Mouse (Mus musculus) limb, embryonic 12.5 days (tissue): Measurements from ENCODE around the gene Uqcrfs1. TPM values are rescaled to one million over a fixed set of nuclear protein-coding genes. Genes with fewer than 3 reads are reported as not detected.

ENCODE experiments used
- ATAC-seq: fragments of 200-750 bp; cut with Nextera tagmentation; 2 replicates; pipeline ENCODE4 v1.8.0; 2017; ENCODE audit warnings: low read depth, moderate TSS enrichment; ENCODE audit not compliant: insufficient number of reproducible peaks, insufficient read depth, low FRiP score, low TSS enrichment
- H3K27ac ChIP-seq: fragments of 300-500 bp; sonication (generic); 2 replicates; pipeline ENCODE4 v1.5.1; 2016; ENCODE audit warnings: mild to moderate bottlenecking, moderate library complexity
- H3K27me3 ChIP-seq: fragments of 300-500 bp; sonication (generic); 2 replicates; pipeline ENCODE4 v1.6.1; 2016; ENCODE audit warnings: mild to moderate bottlenecking, moderate library complexity
- H3K36me3 ChIP-seq: fragments of 300-500 bp; sonication (generic); 2 replicates; pipeline ENCODE4 v1.6.1; 2016; ENCODE audit warnings: mild to moderate bottlenecking, moderate library complexity
- H3K4me1 ChIP-seq: fragments of 300-500 bp; sonication (generic); replicated peaks from 2 replicates; pipeline ENCODE4 v1.6.1; 2016
- H3K4me2 ChIP-seq: fragments of 300-500 bp; sonication (generic); 2 replicates; pipeline ENCODE4 v1.6.1; 2016; ENCODE audit warnings: mild to moderate bottlenecking, moderate library complexity
- H3K4me3 ChIP-seq: fragments of 300-500 bp; sonication (generic); replicated peaks from 2 replicates; pipeline ENCODE4 v1.5.1; 2016; ENCODE audit warnings: mild to moderate bottlenecking
- H3K9ac ChIP-seq: fragments of 300-500 bp; sonication (generic); replicated peaks from 2 replicates; pipeline ENCODE4 v1.6.1; 2016; ENCODE audit warnings: mild to moderate bottlenecking, moderate library complexity
- H3K9me3 ChIP-seq: fragments of 300-500 bp; sonication (generic); 2 replicates; pipeline ENCODE4 v1.6.1; 2016; ENCODE audit warnings: mild to moderate bottlenecking, moderate library complexity
- WGBS: fragments of 180-500 bp; shearing (Covaris S2); methylation state at CpG from one replicate; pipeline ENCODE4 v1.1.7; 2016; 5-methylcytosine and 5-hydroxymethylcytosine counted together
- polyA plus RNA-seq: library from polyadenylated mRNA; unstranded; fragments of >200 nt; fragmentation: Nextera tagmentation; extraction: Ambion mirVana; gene quantifications from 2 replicates; pipeline ENCODE4 v1.2.1, GENCODE M21; 2016

Uqcrfs1 gene
- polyA plus RNA-seq, result 198 and 201 TPM in 2 replicates

DNA sequence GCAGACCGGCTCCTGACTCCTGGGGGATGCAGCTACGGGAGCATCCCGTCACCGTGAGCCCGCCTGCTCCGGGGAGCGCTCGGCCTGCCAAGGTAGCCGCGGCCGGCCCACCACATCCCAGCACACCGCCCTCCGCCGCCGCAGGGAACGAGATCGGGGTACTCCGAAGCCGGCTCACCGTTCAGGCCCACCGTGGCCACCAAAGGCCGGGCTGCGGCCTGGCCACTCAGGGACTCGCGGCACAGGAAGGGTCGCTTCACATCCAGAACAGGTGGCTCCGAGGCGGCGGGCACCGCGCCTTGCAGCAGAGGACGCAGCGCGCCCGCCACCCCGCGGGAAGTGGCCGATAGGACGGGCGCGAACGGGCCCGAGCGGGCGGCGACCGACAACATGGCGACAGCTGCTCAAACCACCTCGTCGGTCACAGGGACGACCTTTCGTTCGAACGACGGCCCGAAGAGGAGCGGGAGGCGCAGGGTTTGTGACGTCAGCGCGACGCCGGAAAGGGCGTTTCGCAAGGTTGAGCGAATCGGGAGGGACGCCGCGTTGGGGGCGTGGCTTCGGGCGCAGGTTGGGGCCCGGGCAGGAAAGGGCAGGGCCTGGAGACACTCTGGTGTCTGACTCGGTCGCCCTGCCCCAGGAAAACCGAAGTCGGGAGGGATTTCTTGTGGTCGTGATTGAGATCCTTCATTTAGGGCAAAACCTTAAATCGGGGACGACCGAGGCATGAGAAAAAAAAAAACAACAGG, at the start of gene Uqcrfs1:
Uqcrfs1 (minus strand) TSS at position 507 of the 749 bp plus-strand sequence.
- peak within 1 kb of the TSS; percentile 99 for H3K4me3 ChIP-seq
- peak; percentile 99 for ATAC-seq
- H3K9me3 ChIP-seq, result no peaks in the 10 kb centered on the region
- no peaks in the 10 kb centered on the region for H3K27me3 ChIP-seq
- H3K9ac ChIP-seq, result peak within 1 kb of the TSS; percentile 94
- H3K4me2 ChIP-seq, result peak within 1 kb of the TSS; percentile 81
- WGBS, result under 1% methylated on average over 82 of the region's 82 CpGs
- peaks cover 17% of the 10 kb centered on the region for H3K4me1 ChIP-seq
- H3K36me3 ChIP-seq, result peaks cover 7% of the 10 kb centered on the region
- H3K27ac ChIP-seq, result peak within 1 kb of the TSS; percentile 76

GRCm38 (mm10) chr13:30585786-30586185, 40.6 kb upstream of the Uqcrfs1 start:
- H3K4me3 ChIP-seq, result no peak overlapping the region
- WGBS, result 87% methylated on average over 3 of the region's 3 CpGs
- no peaks in the 10 kb centered on the region for H3K4me1 ChIP-seq
- H3K9ac ChIP-seq, result no peak overlapping the region
- no peaks in the 10 kb centered on the region for H3K36me3 ChIP-seq
- no peak overlapping the region for H3K4me2 ChIP-seq
- H3K9me3 ChIP-seq, result no peaks in the 10 kb centered on the region
- no peak overlapping the region for H3K27ac ChIP-seq
- ATAC-seq, result no peak
- no peaks in the 10 kb centered on the region for H3K27me3 ChIP-seq

- H3K9ac ChIP-seq, result no peak overlapping the region
- H3K36me3 ChIP-seq, result no peaks in the 10 kb centered on the region
- WGBS, result 76% methylated on average over 2 of the region's 2 CpGs
- no peaks in the 10 kb centered on the region for H3K4me1 ChIP-seq
- no peak overlapping the region for H3K4me3 ChIP-seq
- H3K4me2 ChIP-seq, result no peak overlapping the region
- no peak for ATAC-seq
- no peak overlapping the region for H3K27ac ChIP-seq
- no peaks in the 10 kb centered on the region for H3K27me3 ChIP-seq
- H3K9me3 ChIP-seq, result no peaks in the 10 kb centered on the region
Observed at GRCm38 (mm10) chr13:30582541-30582940, 37.4 kb upstream of the Uqcrfs1 start.

DNA sequence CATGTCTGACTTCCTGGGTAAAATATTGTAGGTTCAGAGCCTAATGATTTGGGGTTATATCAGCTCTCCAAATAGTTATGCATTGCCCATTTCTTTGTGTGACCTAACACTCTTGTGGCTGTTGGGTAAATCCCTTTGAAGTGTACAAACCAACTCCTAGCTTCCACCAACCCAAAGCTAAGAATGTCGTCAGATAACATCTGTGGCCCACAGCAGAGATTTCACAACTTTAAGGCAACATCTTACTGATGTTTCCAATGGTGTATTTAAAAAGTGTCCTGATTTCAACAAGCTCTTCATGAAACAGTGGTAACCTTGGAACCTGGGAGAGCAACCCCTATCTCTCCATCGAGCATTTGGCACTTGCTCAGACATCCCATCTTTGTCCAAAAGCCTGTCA, 33.6 kb upstream of the Uqcrfs1 start:
- Histone ChIP-seq H3K27ac (no peak overlapping the region), H3K4me3 (no peak overlapping the region), H3K27me3 (no peaks in the 10 kb centered on the region), H3K4me2 (no peak overlapping the region), H3K9me3 (no peaks in the 10 kb centered on the region), H3K9ac (no peak overlapping the region), H3K4me1 (no peaks in the 10 kb centered on the region), H3K36me3 (no peaks in the 10 kb centered on the region)
- 82% methylated on average over 2 of the region's 2 CpGs for WGBS
- no peak for ATAC-seq

GRCm38 (mm10) chr13:30576819-30577218, 31.7 kb upstream of the Uqcrfs1 start:
- Histone ChIP-seq H3K4me1 (no peaks in the 10 kb centered on the region), H3K27me3 (no peaks in the 10 kb centered on the region), H3K36me3 (no peaks in the 10 kb centered on the region), H3K9ac (no peak overlapping the region), H3K27ac (no peak overlapping the region), H3K4me2 (no peak overlapping the region), H3K4me3 (no peak overlapping the region), H3K9me3 (no peaks in the 10 kb centered on the region)
- ATAC-seq, result no peak
- 76% methylated on average over 2 of the region's 2 CpGs for WGBS

GRCm38 (mm10) chr13:30572971-30573370, 27.8 kb upstream of the Uqcrfs1 start:
- Histone ChIP-seq H3K9me3 (no peaks in the 10 kb centered on the region), H3K27me3 (no peaks in the 10 kb centered on the region), H3K4me2 (no peak overlapping the region), H3K4me3 (no peak overlapping the region), H3K27ac (no peak overlapping the region), H3K4me1 (no peaks in the 10 kb centered on the region), H3K9ac (no peak overlapping the region), H3K36me3 (no peaks in the 10 kb centered on the region)
- no peak for ATAC-seq
- WGBS, result 77% methylated on average over 4 of the region's 4 CpGs

DNA sequence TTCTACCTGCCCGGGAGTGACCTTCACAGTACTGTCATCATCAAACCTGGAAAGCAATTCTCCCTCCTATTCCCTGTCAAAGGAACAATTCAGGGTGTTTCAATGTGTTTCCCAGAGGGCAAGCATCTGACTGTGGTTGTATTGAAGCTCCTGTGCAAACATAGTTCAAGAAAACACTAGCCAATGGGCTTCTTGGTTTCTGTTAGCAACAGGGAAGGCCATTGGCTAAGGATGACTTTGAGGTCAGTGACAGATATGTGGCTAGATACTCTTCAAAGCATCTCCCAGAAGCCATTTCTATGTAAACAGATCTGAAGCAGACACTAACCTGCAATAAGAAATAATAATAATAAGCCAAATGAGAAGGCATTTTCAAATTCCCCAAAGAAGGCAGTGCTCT, 25.0 kb upstream of the Uqcrfs1 start:
- no peak overlapping the region for H3K4me3 ChIP-seq
- no peak overlapping the region for H3K4me2 ChIP-seq
- 90% methylated on average over 1 of the region's 1 CpGs for WGBS
- H3K27me3 ChIP-seq, result no peaks in the 10 kb centered on the region
- H3K36me3 ChIP-seq, result no peaks in the 10 kb centered on the region
- no peak overlapping the region for H3K27ac ChIP-seq
- H3K4me1 ChIP-seq, result no peaks in the 10 kb centered on the region
- no peaks in the 10 kb centered on the region for H3K9me3 ChIP-seq
- no peak overlapping the region for H3K9ac ChIP-seq
- no peak for ATAC-seq

DNA sequence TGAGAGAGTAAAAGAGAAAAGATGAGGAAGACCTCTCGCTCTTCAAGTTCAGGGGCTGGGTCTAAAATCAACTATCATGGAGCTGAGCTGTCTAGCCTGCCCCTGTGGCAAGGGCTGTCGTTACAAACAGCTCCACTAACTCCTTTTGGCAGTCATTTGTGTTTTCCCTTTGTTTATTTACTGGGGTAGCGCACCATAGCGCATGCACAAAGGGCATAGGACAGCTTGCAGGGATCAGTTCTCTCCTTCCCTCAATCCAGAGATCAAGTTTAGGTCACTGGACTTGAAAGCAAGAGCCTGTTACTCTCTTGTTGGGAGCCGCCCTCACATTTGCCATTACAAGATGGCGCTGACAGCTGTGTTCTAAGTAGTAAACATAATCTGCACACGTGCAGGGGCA, 22.4 kb upstream of the Uqcrfs1 start:
- Histone ChIP-seq H3K27ac (no peak overlapping the region), H3K4me2 (no peak overlapping the region), H3K27me3 (no peaks in the 10 kb centered on the region), H3K4me3 (no peak overlapping the region), H3K9me3 (no peaks in the 10 kb centered on the region), H3K9ac (no peak overlapping the region), H3K4me1 (no peaks in the 10 kb centered on the region), H3K36me3 (no peaks in the 10 kb centered on the region)
- ATAC-seq, result no peak
- WGBS, result 87% methylated on average over 7 of the region's 7 CpGs

GRCm38 (mm10) chr13:30566767-30567166, 21.6 kb upstream of the Uqcrfs1 start:
- H3K27me3 ChIP-seq, result no peaks in the 10 kb centered on the region
- no peak overlapping the region for H3K4me2 ChIP-seq
- 72% methylated on average over 8 of the region's 8 CpGs for WGBS
- H3K27ac ChIP-seq, result no peak overlapping the region
- H3K9ac ChIP-seq, result no peak overlapping the region
- no peaks in the 10 kb centered on the region for H3K36me3 ChIP-seq
- no peaks in the 10 kb centered on the region for H3K4me1 ChIP-seq
- ATAC-seq, result no peak
- H3K4me3 ChIP-seq, result no peak overlapping the region
- no peaks in the 10 kb centered on the region for H3K9me3 ChIP-seq

- H3K27ac ChIP-seq, result no peak overlapping the region
- no peaks in the 10 kb centered on the region for H3K27me3 ChIP-seq
- H3K4me3 ChIP-seq, result no peak overlapping the region
- 81% methylated on average over 1 of the region's 1 CpGs for WGBS
- ATAC-seq, result no peak
- no peaks in the 10 kb centered on the region for H3K4me1 ChIP-seq
- H3K9me3 ChIP-seq, result no peaks in the 10 kb centered on the region
- H3K9ac ChIP-seq, result no peak overlapping the region
- H3K36me3 ChIP-seq, result no peaks in the 10 kb centered on the region
- no peak overlapping the region for H3K4me2 ChIP-seq
Observed at GRCm38 (mm10) chr13:30560603-30561002, 15.4 kb upstream of the Uqcrfs1 start.

DNA sequence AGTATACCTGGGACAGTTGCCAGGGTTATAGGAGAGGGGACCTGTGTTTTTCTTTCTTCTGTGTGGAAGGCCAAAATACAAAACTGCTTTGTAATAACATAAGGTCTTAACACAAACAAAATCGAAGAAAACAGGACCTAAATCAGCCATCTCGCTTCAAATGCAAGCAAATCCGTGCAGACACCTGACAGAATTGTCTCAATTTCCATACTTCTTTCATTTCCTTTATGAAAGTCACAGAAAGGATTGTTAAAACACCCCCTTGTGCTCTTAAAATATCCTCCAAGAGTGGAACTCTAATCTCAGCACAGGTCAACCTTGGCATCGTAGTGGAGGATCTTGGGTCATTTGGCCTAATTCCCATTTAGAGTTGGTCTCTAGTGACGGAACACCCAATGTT, 14.9 kb upstream of the Uqcrfs1 start:
- H3K36me3 ChIP-seq, result no peaks in the 10 kb centered on the region
- H3K9me3 ChIP-seq, result no peaks in the 10 kb centered on the region
- no peak overlapping the region for H3K4me3 ChIP-seq
- WGBS, result 86% methylated on average over 5 of the region's 5 CpGs
- H3K4me1 ChIP-seq, result no peaks in the 10 kb centered on the region
- ATAC-seq, result no peak
- H3K4me2 ChIP-seq, result no peak overlapping the region
- no peak overlapping the region for H3K9ac ChIP-seq
- no peaks in the 10 kb centered on the region for H3K27me3 ChIP-seq
- no peak overlapping the region for H3K27ac ChIP-seq

GRCm38 (mm10) chr13:30557751-30558150, 12.6 kb upstream of the Uqcrfs1 start:
- Histone ChIP-seq H3K4me2 (no peak overlapping the region), H3K27me3 (no peaks in the 10 kb centered on the region), H3K4me3 (no peak overlapping the region), H3K27ac (no peak overlapping the region), H3K9ac (no peak overlapping the region), H3K9me3 (no peaks in the 10 kb centered on the region), H3K36me3 (no peaks in the 10 kb centered on the region), H3K4me1 (no peaks in the 10 kb centered on the region)
- 81% methylated on average over 2 of the region's 2 CpGs for WGBS
- no peak for ATAC-seq
